Mouse (Mus musculus) left cerebral cortex, adult 11 months (tissue): ENCODE data around the gene Eya2.

Experiments
- DNase-seq: peaks from one replicate; pipeline ENCODE4 v3.0.0; 2022; ENCODE audit warnings: low spot score

The Eya2 gene

GRCm38 (mm10) chr2:165595676-165596070 is 841 bp downstream of the Eya2 start:
- DNase-seq = no peak

GRCm38 (mm10) chr2:165596141-165596540 is 1.3 kb downstream of the Eya2 start:
- DNase-seq = no peak

- no peak for DNase-seq
Measured at GRCm38 (mm10) chr2:165597536-165597935, 2.7 kb downstream of the Eya2 start.

GRCm38 (mm10) chr2:165598139-165598538 is 3.3 kb downstream of the Eya2 start:
- no peak for DNase-seq

GRCm38 (mm10) chr2:165599566-165599965 is 4.7 kb downstream of the Eya2 start:
- no peak for DNase-seq

GRCm38 (mm10) chr2:165600926-165601325 is 6.1 kb downstream of the Eya2 start:
- no peak for DNase-seq

- no peak for DNase-seq
Measured at GRCm38 (mm10) chr2:165601605-165602004, 6.8 kb downstream of the Eya2 start.

- no peak for DNase-seq
Measured at GRCm38 (mm10) chr2:165603775-165604174, 8.9 kb downstream of the Eya2 start.

GRCm38 (mm10) chr2:165611551-165612253 is 16.9 kb downstream of the Eya2 start:
- DNase-seq = no peak

- DNase-seq = no peak
Measured at GRCm38 (mm10) chr2:165613741-165614339, 19.0 kb downstream of the Eya2 start.

- no peak for DNase-seq
Measured at GRCm38 (mm10) chr2:165621488-165621887, 26.7 kb downstream of the Eya2 start.

GRCm38 (mm10) chr2:165622596-165622995 is 27.8 kb downstream of the Eya2 start:
- DNase-seq = no peak

- DNase-seq = no peak
Measured at GRCm38 (mm10) chr2:165626826-165627225, 32.0 kb downstream of the Eya2 start.

- DNase-seq = no peak
Measured at GRCm38 (mm10) chr2:165627974-165628373, 33.1 kb downstream of the Eya2 start.

- DNase-seq = no peak
Measured at GRCm38 (mm10) chr2:165629900-165630299, 35.1 kb downstream of the Eya2 start.

GRCm38 (mm10) chr2:165633011-165633785 is 38.4 kb downstream of the Eya2 start:
- no peak for DNase-seq

- DNase-seq = no peak
Measured at GRCm38 (mm10) chr2:165634481-165634880, 39.6 kb downstream of the Eya2 start.

- DNase-seq = no peak
Measured at GRCm38 (mm10) chr2:165639075-165639755, 44.4 kb downstream of the Eya2 start.

- DNase-seq = no peak
Measured at GRCm38 (mm10) chr2:165641909-165642505, 47.2 kb downstream of the Eya2 start.

GRCm38 (mm10) chr2:165643596-165643995 is 48.8 kb downstream of the Eya2 start:
- no peak for DNase-seq

GRCm38 (mm10) chr2:165644057-165644456 is 49.2 kb downstream of the Eya2 start:
- DNase-seq = no peak

GRCm38 (mm10) chr2:165651031-165651430 is 56.2 kb downstream of the Eya2 start:
- DNase-seq = no peak
